Mouse (Mus musculus) neural tube, embryonic 11.5 days (tissue): ENCODE results near the gene Olfr810. TPM values are rescaled to one million over a fixed set of nuclear protein-coding genes. Genes with fewer than 3 reads are reported as not detected.

Source experiments
- ATAC-seq: fragments of 200-750 bp; cut with Nextera tagmentation; 2 replicates; pipeline ENCODE4 v1.8.0; 2017; ENCODE audit warnings: moderate number of reproducible peaks, mild to moderate bottlenecking, moderate TSS enrichment, moderate library complexity; ENCODE audit not compliant: insufficient read depth, low FRiP score, low TSS enrichment
- DNase-seq: peaks from one replicate; pipeline ENCODE4 v3.0.0-alpha.2; 2015; ENCODE audit warnings: low spot score
- H3K27ac ChIP-seq: fragments of 300-500 bp; sonication (generic); 2 replicates; pipeline ENCODE4 v1.5.1; 2014; ENCODE audit warnings: low read depth, mild to moderate bottlenecking, low read length
- H3K27me3 ChIP-seq: fragments of 300-500 bp; sonication (generic); 2 replicates; pipeline ENCODE4 v1.6.1; 2014; ENCODE audit warnings: mild to moderate bottlenecking, low read length, mixed read lengths; ENCODE audit not compliant: control insufficient read depth, insufficient read depth
- H3K36me3 ChIP-seq: fragments of 300-500 bp; sonication (generic); 2 replicates; pipeline ENCODE4 v1.6.1; 2014; ENCODE audit warnings: mild to moderate bottlenecking, low read length, moderate library complexity, mixed read lengths; ENCODE audit not compliant: control insufficient read depth, insufficient read depth
- H3K4me1 ChIP-seq: fragments of 300-500 bp; sonication (generic); 2 replicates; pipeline ENCODE4 v1.6.1; 2014; ENCODE audit warnings: low read length, mixed read lengths; ENCODE audit not compliant: control insufficient read depth, insufficient read depth
- H3K4me2 ChIP-seq: fragments of 300-500 bp; sonication (generic); 2 replicates; pipeline ENCODE4 v1.6.1; 2014; ENCODE audit warnings: low read depth, mild to moderate bottlenecking, moderate library complexity
- H3K4me3 ChIP-seq: fragments of 300-500 bp; sonication (generic); 2 replicates; pipeline ENCODE4 v1.5.1; 2014; ENCODE audit warnings: low read depth, low read length
- H3K9ac ChIP-seq: fragments of 300-500 bp; sonication (generic); 2 replicates; pipeline ENCODE4 v1.6.1; 2014; ENCODE audit warnings: mild to moderate bottlenecking, low read length
- H3K9me3 ChIP-seq: fragments of 300-500 bp; sonication (generic); 2 replicates; pipeline ENCODE4 v1.6.1; 2016; ENCODE audit warnings: low read length; ENCODE audit not compliant: control insufficient read depth
- WGBS: fragments of 180-500 bp; shearing (Covaris S2); extraction: QIAGEN DNeasy Blood & Tissue Kit; methylation state at CpG from one replicate; pipeline ENCODE4 v1.1.7; 2014; 5-methylcytosine and 5-hydroxymethylcytosine counted together
- polyA plus RNA-seq: library from polyadenylated mRNA; unstranded; fragments of >200 nt; fragmentation: Nextera tagmentation; extraction: Ambion mirVana; gene quantifications from 2 replicates; pipeline ENCODE4 v1.2.1, GENCODE M21; 2014

Olfr810 gene
- not detected in 2 replicates for polyA plus RNA-seq

GRCm38 (mm10) chr10:129794817-129795216, at the start of gene Olfr810:
Olfr810 (minus strand) TSS chr10:129794917.
- Histone ChIP-seq H3K27ac (no peak within 1 kb of the TSS), H3K9me3 (no peaks in the 10 kb centered on the region), H3K4me1 (no peaks in the 10 kb centered on the region), H3K9ac (no peak within 1 kb of the TSS), H3K27me3 (no peaks in the 10 kb centered on the region), H3K4me3 (no peak within 1 kb of the TSS), H3K36me3 (no peaks in the 10 kb centered on the region), H3K4me2 (no peak within 1 kb of the TSS)
- DNase-seq (no peak), ATAC-seq (no peak)

GRCm38 (mm10) chr10:129804296-129804695, 9.6 kb upstream of the Olfr810 start, which contains the start of gene Olfr811:
Olfr811 (minus strand) TSS chr10:129804396.
- Histone ChIP-seq H3K27me3 (no peaks in the 10 kb centered on the region), H3K9me3 (no peaks in the 10 kb centered on the region), H3K4me3 (no peak within 1 kb of the TSS), H3K9ac (no peak within 1 kb of the TSS), H3K4me2 (no peak within 1 kb of the TSS), H3K36me3 (no peaks in the 10 kb centered on the region), H3K27ac (no peak within 1 kb of the TSS), H3K4me1 (no peaks in the 10 kb centered on the region)
- 86% methylated on average over 4 of the region's 4 CpGs for WGBS
- DNase-seq = no peak
- ATAC-seq = no peak

- ATAC-seq (no peak), DNase-seq (no peak)
- Histone ChIP-seq H3K9me3 (no peaks in the 10 kb centered on the region), H3K27ac (no peak overlapping the region), H3K4me2 (no peak overlapping the region), H3K36me3 (no peaks in the 10 kb centered on the region), H3K27me3 (no peaks in the 10 kb centered on the region), H3K4me3 (no peak overlapping the region), H3K9ac (no peak overlapping the region), H3K4me1 (no peaks in the 10 kb centered on the region)
These were observed 16.6 kb downstream of the Olfr810 start for GRCm38 (mm10) chr10:129778123-129778522.

GRCm38 (mm10) chr10:129774338-129774737, 20.4 kb downstream of the Olfr810 start, which contains the start of gene Olfr809:
Olfr809 (plus strand) TSS chr10:129774638.
- ATAC-seq (no peak), DNase-seq (no peak)
- H3K27me3 ChIP-seq = no peaks in the 10 kb centered on the region
- no peak within 1 kb of the TSS for H3K27ac ChIP-seq
- H3K4me2 ChIP-seq = no peak within 1 kb of the TSS
- no peaks in the 10 kb centered on the region for H3K9me3 ChIP-seq
- H3K4me1 ChIP-seq = no peaks in the 10 kb centered on the region
- no peaks in the 10 kb centered on the region for H3K36me3 ChIP-seq
- H3K4me3 ChIP-seq = no peak within 1 kb of the TSS
- H3K9ac ChIP-seq = no peak within 1 kb of the TSS

GRCm38 (mm10) chr10:129765182-129765581, 29.5 kb downstream of the Olfr810 start, which contains the start of gene Olfr808:
Olfr808 (plus strand) TSS chr10:129765482.
- H3K27me3 ChIP-seq = no peaks in the 10 kb centered on the region
- H3K4me2 ChIP-seq = no peak within 1 kb of the TSS
- no peaks in the 10 kb centered on the region for H3K4me1 ChIP-seq
- no peaks in the 10 kb centered on the region for H3K9me3 ChIP-seq
- H3K36me3 ChIP-seq = no peaks in the 10 kb centered on the region
- 90% methylated on average over 1 of the region's 1 CpGs for WGBS
- no peak for ATAC-seq
- H3K4me3 ChIP-seq = no peak within 1 kb of the TSS
- H3K9ac ChIP-seq = no peak within 1 kb of the TSS
- no peak for DNase-seq
- H3K27ac ChIP-seq = no peak within 1 kb of the TSS

GRCm38 (mm10) chr10:129757693-129758092, 37.0 kb downstream of the Olfr810 start, which contains the start of gene Olfr807:
Olfr807 (minus strand) TSS chr10:129757793.
- H3K9me3 ChIP-seq = no peaks in the 10 kb centered on the region
- H3K4me2 ChIP-seq = no peak within 1 kb of the TSS
- H3K4me1 ChIP-seq = no peaks in the 10 kb centered on the region
- WGBS = 90% methylated on average over 1 of the region's 1 CpGs
- no peaks in the 10 kb centered on the region for H3K36me3 ChIP-seq
- H3K27me3 ChIP-seq = no peaks in the 10 kb centered on the region
- no peak within 1 kb of the TSS for H3K4me3 ChIP-seq
- H3K27ac ChIP-seq = no peak within 1 kb of the TSS
- no peak within 1 kb of the TSS for H3K9ac ChIP-seq
- ATAC-seq = no peak
- no peak for DNase-seq

- H3K4me1 ChIP-seq = no peaks in the 10 kb centered on the region
- DNase-seq (no peak), ATAC-seq (no peak)
- H3K9me3 ChIP-seq = no peaks in the 10 kb centered on the region
- no peak within 1 kb of the TSS for H3K4me3 ChIP-seq
- no peaks in the 10 kb centered on the region for H3K36me3 ChIP-seq
- no peak within 1 kb of the TSS for H3K27ac ChIP-seq
- no peak within 1 kb of the TSS for H3K9ac ChIP-seq
- H3K4me2 ChIP-seq = no peak within 1 kb of the TSS
- no peaks in the 10 kb centered on the region for H3K27me3 ChIP-seq
These were observed 52.9 kb downstream of the Olfr810 start, which contains the start of gene Olfr806 for GRCm38 (mm10) chr10:129741821-129742220. Olfr806 (minus strand) TSS chr10:129741921.

Other genes with a start within 250 kb of the Olfr810 start
- not detected in 2 replicates for gene Olfr794, start 227.3 kb downstream of the Olfr810 start, polyA plus RNA-seq
- gene Olfr796, start 182.3 kb downstream of the Olfr810 start, polyA plus RNA-seq = 0.07 TPM in 1 of 2 replicates, not detected in the other
- gene Olfr798, start 167.0 kb downstream of the Olfr810 start, polyA plus RNA-seq = not detected in 2 replicates
- not detected in 2 replicates for gene Olfr799, start 157.4 kb downstream of the Olfr810 start, polyA plus RNA-seq
- not detected in 2 replicates for gene Olfr800, start 137.2 kb downstream of the Olfr810 start, polyA plus RNA-seq
- not detected in 2 replicates for gene Olfr801, start 121.1 kb downstream of the Olfr810 start, polyA plus RNA-seq
- not detected in 2 replicates for gene Olfr802, start 106.7 kb downstream of the Olfr810 start, polyA plus RNA-seq
- gene Olfr803, start 100.6 kb downstream of the Olfr810 start, polyA plus RNA-seq = not detected in 2 replicates
- gene Olfr804, start 91.7 kb downstream of the Olfr810 start, polyA plus RNA-seq = not detected in 2 replicates
- gene Olfr805, start 65.5 kb downstream of the Olfr810 start, polyA plus RNA-seq = not detected in 2 replicates
- gene Olfr806, start 53.0 kb downstream of the Olfr810 start, polyA plus RNA-seq = not detected in 2 replicates
- gene Olfr807, start 37.1 kb downstream of the Olfr810 start, polyA plus RNA-seq = not detected in 2 replicates
- gene Olfr808, start 29.4 kb downstream of the Olfr810 start, polyA plus RNA-seq = not detected in 2 replicates
- not detected in 2 replicates for gene Olfr809, start 20.3 kb downstream of the Olfr810 start, polyA plus RNA-seq
- gene Olfr811, start 9.5 kb upstream of the Olfr810 start, polyA plus RNA-seq = not detected in 2 replicates
- gene Olfr812, start 51.2 kb upstream of the Olfr810 start, polyA plus RNA-seq = not detected in 2 replicates
- gene Olfr813, start 60.5 kb upstream of the Olfr810 start, polyA plus RNA-seq = not detected in 2 replicates
- not detected in 2 replicates for gene Olfr814, start 84.9 kb upstream of the Olfr810 start, polyA plus RNA-seq
- gene Olfr815, start 111.0 kb upstream of the Olfr810 start, polyA plus RNA-seq = not detected in 2 replicates
- gene Olfr816, start 120.7 kb upstream of the Olfr810 start, polyA plus RNA-seq = not detected in 2 replicates
- not detected in 2 replicates for gene Olfr818, start 154.2 kb upstream of the Olfr810 start, polyA plus RNA-seq
- gene Olfr819, start 172.3 kb upstream of the Olfr810 start, polyA plus RNA-seq = not detected in 2 replicates
- not detected in 2 replicates for gene Olfr247, start 181.2 kb upstream of the Olfr810 start, polyA plus RNA-seq
- gene Gm10310, start 190.1 kb upstream of the Olfr810 start, polyA plus RNA-seq = not detected in 2 replicates
- not detected in 2 replicates for gene Olfr820, start 217.7 kb upstream of the Olfr810 start, polyA plus RNA-seq
- not detected in 2 replicates for gene Olfr821, start 235.4 kb upstream of the Olfr810 start, polyA plus RNA-seq